Mouse (Mus musculus) inflammation-experienced regulatory T-cells, adult 6 months (primary cell): ENCODE results near the gene Clic1. TPM values are rescaled to one million over a fixed set of nuclear protein-coding genes. Genes with fewer than 3 reads are reported as not detected.

Experiments used
- ATAC-seq: one replicate; pipeline ENCODE4 v1.8.0; 2017
- polyA plus RNA-seq, 3 experiments: library from polyadenylated mRNA; unstranded; fragments of 100-300 nt; shearing (Covaris generic); gene quantifications; one replicate each; pipeline ENCODE4 v1.2.1; 2017

Clic1 gene
- polyA plus RNA-seq, 3 experiments from 2014 or later, result 487 to 766 (median 514) TPM

DNA sequence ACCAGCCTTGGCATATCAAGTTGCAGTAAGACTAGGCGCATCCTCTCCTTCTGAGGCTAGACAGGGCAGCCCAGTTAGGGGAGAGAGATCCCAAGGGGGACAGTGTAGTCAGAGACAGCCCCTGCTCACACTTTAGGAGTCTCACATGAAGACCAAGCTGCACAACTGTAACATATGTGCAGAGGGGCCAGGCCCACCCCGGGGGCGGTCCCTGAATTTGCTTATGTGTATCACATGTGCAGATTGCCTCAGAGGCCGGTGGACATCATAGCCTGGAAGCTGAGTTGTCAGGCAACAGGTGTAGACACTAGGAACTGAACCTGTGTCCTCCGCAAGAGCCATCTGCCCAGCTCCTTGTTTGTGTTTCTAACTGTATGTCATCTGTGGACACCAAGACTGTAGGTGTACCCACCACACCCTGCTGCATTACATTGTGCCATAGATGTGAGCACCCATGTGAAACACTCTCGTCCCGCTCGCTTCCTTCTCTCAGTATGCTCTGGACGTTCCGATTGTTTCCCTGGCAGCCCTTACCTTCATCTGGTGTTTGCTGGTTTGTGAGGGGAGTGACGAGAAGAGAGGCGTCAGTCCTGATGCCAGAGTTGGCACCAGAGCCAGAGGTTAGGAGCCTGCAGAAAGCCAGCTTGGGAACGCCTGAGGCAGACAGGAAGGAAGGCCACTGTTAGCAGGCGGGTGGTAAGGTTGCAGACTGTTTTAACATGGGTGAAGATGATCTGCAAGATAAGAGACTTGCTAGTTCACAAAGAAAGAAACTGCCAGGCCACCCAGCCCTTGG lies 42.8 kb downstream of the Clic1 start:
- ATAC-seq, result no peak

DNA sequence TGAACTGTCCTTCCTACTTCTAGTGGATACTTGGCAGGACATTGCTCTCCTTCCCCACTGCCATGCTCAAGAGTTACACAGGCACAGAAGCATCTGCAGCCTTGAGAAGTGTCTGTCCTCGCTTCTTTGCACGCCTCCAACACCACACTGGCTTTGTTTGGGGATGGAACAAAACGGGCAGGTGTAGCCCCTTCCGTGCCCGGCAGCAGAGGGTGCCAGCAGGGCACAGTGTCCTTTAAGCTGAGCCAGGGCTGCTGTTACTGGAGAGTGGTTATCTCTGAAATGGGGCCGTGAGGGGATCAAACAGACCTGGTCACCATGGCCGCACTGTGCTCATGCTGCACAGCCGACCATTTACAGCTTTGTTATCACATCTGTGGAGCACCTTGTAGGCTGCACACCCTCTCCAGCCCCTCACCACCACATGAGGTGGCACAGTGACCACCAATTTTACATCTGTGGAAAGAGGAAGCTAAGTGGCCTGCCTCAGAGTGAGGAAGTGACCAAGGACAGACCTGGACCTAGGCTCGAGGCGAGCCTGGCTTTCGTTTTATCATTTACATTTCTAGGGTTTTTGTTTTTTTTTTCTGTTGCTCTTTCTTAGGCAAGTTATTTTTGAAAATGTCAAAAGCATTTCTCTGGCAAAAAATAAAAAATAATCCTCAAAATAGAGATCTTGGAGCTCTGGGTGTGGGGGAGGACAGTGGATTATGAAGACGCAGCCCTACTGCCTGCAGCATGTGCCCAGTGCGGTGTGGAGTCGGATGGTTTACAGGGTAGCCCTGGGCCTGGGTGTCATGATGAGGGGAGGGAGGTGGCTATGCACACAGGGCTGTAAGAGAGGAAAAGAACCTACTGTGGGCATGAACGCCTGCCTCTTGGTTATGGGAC lies 45.0 kb downstream of the Clic1 start:
- ATAC-seq, result no peak

DNA sequence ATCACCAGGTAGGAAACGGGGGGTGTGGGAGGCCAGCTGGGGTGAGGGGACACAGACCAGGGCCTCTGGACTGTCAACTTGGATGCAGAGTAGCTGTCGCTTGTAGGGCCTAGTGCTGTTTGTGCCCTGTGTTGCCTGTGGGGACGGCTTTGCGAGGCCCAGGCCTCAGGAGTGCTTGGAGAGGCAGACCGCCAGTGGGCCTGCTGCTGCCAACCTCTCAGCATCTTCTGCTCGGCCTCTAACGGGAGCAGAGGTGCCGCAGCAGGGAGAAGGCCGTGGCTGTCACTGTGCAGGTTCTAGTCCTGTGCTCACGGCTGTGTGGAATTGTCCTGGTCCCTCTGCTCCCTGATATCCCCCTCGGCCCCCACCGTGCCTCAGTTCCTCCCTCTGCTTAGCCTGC lies 46.8 kb downstream of the Clic1 start:
- no peak for ATAC-seq

DNA sequence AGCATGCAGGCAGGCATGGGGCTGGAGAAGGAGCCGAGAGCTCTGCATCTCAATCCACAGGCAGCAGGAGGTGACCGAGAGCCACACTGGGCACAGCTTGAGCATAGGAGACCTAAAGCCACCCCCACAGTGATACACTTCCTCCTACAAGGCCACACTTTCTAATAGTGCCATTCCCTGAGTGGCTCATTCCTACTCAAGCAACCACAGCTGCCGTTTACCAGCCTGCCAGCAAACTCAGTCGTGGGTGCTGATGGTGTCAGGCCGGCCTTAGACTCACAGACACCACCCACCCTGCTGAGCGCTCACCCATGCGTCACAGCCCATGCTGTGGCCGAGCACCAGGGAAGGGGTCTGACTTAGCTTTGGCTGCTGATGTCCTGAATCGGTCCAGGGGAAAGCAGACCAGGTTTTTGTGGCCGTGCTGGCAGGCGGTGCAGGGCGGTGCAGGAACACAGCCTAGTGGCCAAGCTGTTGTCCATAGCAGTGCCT lies 47.4 kb downstream of the Clic1 start:
- ATAC-seq, result no peak

DNA sequence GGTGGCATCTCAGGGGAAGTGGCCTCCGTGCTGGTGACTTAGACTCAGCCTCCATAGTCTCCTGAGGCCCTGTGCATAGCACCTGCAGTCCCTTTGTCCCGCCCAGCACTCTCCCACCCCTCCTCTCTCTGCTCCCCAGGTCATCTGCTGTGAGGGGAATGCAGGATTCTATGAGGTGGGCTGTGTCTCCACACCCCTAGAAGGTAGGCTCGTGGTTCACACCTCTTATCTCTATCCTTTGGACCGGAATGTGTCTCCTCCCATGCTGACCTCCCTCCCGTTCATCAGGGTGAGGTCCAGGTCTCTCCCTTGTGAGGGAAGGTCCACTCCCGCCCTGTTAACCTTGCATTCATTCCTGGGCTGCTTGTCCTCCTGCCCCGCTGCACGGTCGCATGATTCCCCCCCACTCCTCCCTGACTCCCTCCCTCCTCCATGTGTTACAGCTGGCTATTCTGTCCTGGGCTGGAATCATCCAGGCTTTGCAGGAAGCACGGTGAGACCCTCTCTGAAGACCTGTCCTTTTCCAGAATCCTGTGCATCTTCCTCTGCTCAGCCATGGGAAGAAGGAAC lies 50.5 kb downstream of the Clic1 start:
- ATAC-seq, result no peak

DNA sequence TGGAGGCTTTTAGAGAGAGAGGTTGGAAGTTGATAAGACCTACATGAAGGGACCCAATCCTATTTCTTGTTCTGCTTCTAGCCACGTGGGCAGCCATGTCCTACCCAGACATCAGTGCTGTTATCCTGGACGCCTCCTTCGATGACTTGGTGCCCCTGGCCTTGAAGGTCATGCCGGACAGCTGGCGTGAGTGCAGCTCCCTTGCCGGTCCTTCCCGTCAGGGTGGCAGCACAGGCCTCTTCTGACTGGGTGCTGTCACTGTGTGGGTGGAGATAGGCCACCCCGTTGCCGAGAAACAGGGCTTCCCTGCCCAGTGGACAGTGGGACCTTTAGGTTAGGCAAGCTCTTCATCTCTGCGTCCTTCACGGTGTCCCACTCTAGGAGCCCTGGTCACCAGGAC lies 51.4 kb downstream of the Clic1 start:
- ATAC-seq, result no peak

DNA sequence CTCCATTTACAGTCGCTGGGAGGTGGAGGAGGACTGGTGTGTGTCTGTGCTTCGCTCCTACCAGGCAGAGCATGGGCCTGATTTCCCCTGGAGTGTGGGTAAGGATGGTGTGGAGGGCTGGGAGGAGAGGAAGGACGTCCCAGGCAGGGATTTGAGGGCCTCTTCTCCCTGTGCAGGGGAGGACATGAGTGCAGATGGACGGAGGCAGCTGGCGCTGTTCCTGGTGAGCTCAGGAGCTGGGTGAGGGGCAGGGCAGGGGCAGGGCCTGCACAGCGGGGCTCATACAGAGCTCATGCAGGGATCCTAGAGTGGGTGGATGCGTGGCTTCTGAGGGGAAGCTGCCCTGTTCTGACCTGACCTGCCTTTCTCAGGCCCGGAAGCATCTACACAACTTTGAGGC lies 52.5 kb downstream of the Clic1 start:
- ATAC-seq, result no peak

DNA sequence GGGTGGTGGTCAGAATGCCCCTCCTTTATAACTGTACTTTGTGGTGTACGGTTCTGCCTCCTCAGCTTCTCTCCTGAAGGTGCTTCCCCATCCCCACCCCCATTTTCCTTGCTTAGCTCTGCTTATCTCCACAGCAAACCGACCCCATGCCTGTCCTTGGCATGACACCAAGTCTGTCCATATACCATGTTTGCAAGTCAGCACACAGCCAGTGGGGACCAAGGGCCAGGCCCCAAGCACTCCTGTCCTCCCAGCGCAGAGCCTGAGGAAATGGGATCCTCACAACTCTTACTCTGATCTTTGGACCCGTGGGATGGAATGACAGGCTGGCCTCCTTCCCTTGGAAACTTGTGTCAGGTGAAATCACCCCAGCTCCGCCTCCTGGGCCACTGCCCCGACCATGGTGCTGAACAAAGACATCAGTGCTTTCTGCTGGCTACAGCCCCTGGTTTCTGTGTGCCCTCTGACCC lies 53.5 kb downstream of the Clic1 start:
- no peak for ATAC-seq

DNA sequence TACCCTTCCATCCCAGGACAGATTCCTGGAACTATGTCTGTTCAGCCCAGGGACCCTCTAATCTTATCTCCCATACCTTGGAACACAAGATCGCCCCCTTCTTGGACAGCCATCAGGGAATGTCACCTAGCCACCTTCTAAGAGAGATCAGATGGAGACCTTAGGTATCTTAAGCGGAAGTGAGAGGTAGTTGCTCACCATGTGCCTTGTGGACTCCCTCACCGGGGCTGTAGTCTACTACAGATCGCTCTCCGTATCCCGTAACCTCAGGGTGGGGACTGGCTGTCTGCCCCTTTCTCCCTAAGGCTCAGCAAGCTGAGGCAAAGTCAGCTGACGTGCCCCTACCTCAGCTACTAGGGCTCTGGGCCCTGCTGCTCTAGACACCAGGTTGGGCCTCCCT lies 54.3 kb downstream of the Clic1 start:
- ATAC-seq, result no peak

DNA sequence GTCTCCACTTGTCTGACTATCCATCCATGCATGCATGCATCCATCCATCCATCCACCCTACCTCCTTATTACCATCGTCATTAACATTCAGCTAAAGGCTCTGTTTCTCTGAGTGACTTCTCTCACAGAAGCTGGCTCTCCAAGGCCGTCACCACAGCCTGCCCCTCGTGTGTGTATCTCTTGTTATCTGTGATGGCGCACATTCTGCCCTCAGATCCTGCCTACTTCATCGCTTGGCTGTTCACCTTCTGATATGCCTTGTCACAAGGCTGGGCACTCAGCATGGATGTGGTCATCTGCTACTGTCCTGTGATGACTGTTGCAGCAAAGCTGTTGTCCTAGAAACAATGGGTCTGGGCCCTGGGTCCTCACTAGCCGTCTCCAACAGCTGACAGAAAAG lies 55.0 kb downstream of the Clic1 start:
- ATAC-seq, result no peak

DNA sequence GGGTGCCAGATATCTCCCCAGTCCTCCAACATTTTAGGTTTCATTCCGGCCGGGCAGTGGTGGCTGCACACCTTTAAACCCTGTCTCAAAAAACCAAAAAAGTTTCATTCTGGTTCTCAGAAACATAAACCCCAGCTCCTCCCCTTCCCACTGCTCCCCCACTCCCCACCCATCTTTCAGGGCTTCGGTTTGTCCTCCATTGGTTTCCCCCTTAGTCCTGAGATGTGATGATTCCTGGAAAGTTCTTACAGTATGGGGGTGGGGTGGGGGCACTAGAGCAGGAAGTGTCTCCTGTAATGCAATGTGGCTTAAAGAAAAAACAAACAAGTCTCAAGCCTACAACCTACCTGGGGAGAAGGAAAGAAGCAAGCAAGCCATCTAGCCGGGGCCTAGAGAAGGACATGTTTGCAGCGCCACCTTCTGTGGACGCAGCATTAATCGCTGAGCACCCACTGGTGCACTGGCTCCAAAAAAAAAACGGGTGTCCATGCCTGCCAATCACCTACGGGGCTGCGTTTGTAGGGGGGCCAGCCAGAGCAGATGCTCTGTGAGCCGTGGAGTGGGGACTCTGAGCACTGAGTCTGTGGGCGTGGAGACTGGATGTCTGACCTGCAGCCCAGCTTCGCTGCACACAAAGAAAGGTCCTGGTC lies 56.1 kb downstream of the Clic1 start:
- ATAC-seq, result no peak

DNA sequence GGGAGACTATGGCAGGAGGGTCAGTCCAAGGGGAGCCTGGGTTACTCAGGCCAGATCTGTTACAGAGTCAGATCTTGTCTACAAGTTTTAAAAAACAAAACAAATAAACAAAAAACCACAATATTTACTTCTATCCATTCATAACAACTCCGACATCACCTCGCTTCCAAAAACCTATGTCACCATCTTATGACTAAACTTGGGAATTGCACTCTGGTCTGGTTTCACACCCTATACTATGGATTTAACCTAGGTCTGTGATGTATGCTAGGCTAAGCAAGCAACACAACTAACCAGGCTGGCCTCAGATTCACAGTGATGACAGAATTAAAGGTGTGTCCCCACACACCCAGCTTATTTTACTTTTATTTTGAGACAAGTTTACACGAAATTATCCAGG lies 56.8 kb downstream of the Clic1 start:
- ATAC-seq, result no peak

DNA sequence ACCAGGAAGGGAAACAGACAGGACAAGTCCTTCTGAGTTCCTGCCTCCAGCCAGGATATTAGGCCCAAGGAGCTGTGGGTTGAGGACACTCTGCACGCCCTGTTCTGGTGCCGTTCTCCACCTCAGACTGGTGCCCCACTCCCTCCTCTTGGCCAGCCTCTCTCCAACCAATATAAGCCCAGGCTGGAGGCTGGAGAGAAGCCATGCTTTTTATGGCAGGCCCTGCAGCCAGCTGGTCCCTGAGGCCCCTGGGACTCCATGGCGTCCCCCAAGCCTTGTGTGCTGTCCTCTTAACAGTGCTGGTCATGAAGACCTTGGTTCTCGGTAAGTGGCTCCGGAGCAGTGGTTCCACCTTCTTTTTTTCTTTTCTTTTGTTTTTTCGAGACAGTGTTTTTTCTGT lies 58.3 kb downstream of the Clic1 start, which contains the start of gene Ly6g5c:
TSS of gene Ly6g5c (plus strand) at position 183 of the 400 bp plus-strand sequence.
- no peak for ATAC-seq

Other genes with a start within 250 kb of the Clic1 start
- gene Cyp21a1, start 245.4 kb upstream of the Clic1 start, polyA plus RNA-seq, result not detected
- gene Stk19, start 213.0 kb upstream of the Clic1 start, polyA plus RNA-seq, result 10 to 100 TPM; 30.4 to 44.5 (median 37.2) TPM
- 10 to 100 TPM; 23.9 to 29.0 (median 27.1) TPM for gene Dxo, start 212.9 kb upstream of the Clic1 start, polyA plus RNA-seq
- 10 to 100 TPM; 28.6 to 34.2 (median 33.7) TPM for gene Skiv2l, start 199.8 kb upstream of the Clic1 start, polyA plus RNA-seq
- gene Nelfe, start 199.6 kb upstream of the Clic1 start, polyA plus RNA-seq, result 10 to 100 TPM; 40.1 to 65.0 (median 47.0) TPM
- gene Cfb, start 187.4 kb upstream of the Clic1 start, polyA plus RNA-seq, result 1 to 10 TPM in 1 of 3 experiments, under 1 TPM in 2; 0.24 to 2.6 (median 0.37) TPM
- not detected for gene Zbtb12, start 170.5 kb upstream of the Clic1 start, polyA plus RNA-seq
- gene Gm20547, start 167.9 kb upstream of the Clic1 start, polyA plus RNA-seq, result under 1 TPM in 1 of 3 experiments, not detected in 2; 0.26 TPM
- 1 to 10 TPM in 1 of 3 experiments, not detected in 2; 1.4 TPM for gene C2, start 151.7 kb upstream of the Clic1 start, polyA plus RNA-seq
- gene Ehmt2, start 151.5 kb upstream of the Clic1 start, polyA plus RNA-seq, result 10 to 100 TPM; 27.1 to 32.6 (median 29.4) TPM
- not detected for gene Slc44a4, start 135.5 kb upstream of the Clic1 start, polyA plus RNA-seq
- gene Neu1, start 118.7 kb upstream of the Clic1 start, polyA plus RNA-seq, result 10 to 100 TPM; 12.8 to 28.2 (median 27.6) TPM
- gene Hspa1b, start 90.7 kb upstream of the Clic1 start, polyA plus RNA-seq, result under 1 TPM; 0.53 to 0.85 (median 0.80) TPM
- gene Gm20481, start 80.1 kb upstream of the Clic1 start, polyA plus RNA-seq, result under 1 TPM in 1 of 3 experiments, not detected in 2; 0.94 TPM
- gene Hspa1a, start 77.8 kb upstream of the Clic1 start, polyA plus RNA-seq, result 1 to 10 TPM in 2 of 3 experiments, under 1 TPM in 1; 0.74 to 2.3 (median 1.1) TPM
- gene Hspa1l, start 77.3 kb upstream of the Clic1 start, polyA plus RNA-seq, result not detected
- 10 to 100 TPM; 37.7 to 67.4 (median 40.0) TPM for gene Lsm2, start 68.1 kb upstream of the Clic1 start, polyA plus RNA-seq
- gene Vars, start 49.0 kb upstream of the Clic1 start, polyA plus RNA-seq, result 10 to 100 TPM; 27.2 to 30.9 (median 30.8) TPM
- under 1 TPM in 2 of 3 experiments, not detected in 1; 0.10 to 0.28 TPM for gene Vwa7, start 33.4 kb upstream of the Clic1 start, polyA plus RNA-seq
- gene Sapcd1, start 21.9 kb upstream of the Clic1 start, polyA plus RNA-seq, result 1 to 10 TPM in 2 of 3 experiments, under 1 TPM in 1; 0.54 to 2.6 (median 1.4) TPM
- gene Msh5, start 3.2 kb upstream of the Clic1 start, polyA plus RNA-seq, result 1 to 10 TPM; 1.3 to 1.4 (median 1.4) TPM
- 1 to 10 TPM in 2 of 3 experiments, under 1 TPM in 1; 0.91 to 3.0 (median 1.3) TPM for gene Ddah2, start 9.1 kb downstream of the Clic1 start, polyA plus RNA-seq
- gene Ly6g6c, start 15.4 kb downstream of the Clic1 start, polyA plus RNA-seq, result not detected
- not detected for gene Mpig6b, start 16.2 kb downstream of the Clic1 start, polyA plus RNA-seq
- not detected for gene Ly6g6e, start 26.9 kb downstream of the Clic1 start, polyA plus RNA-seq
- gene Ly6g6d, start 28.1 kb downstream of the Clic1 start, polyA plus RNA-seq, result not detected
- gene Ly6g6f, start 35.6 kb downstream of the Clic1 start, polyA plus RNA-seq, result not detected
- gene Abhd16a, start 39.3 kb downstream of the Clic1 start, polyA plus RNA-seq, result 10 to 100 TPM; 22.3 to 26.3 (median 25.6) TPM
- not detected for gene Ly6g5c, start 58.3 kb downstream of the Clic1 start, polyA plus RNA-seq
- 1 to 10 TPM; 1.9 to 8.9 (median 3.9) TPM for gene Ly6g5b, start 65.5 kb downstream of the Clic1 start, polyA plus RNA-seq
- 10 to 100 TPM; 57.1 to 87.4 (median 74.3) TPM for gene Gpank1, start 71.5 kb downstream of the Clic1 start, polyA plus RNA-seq
- gene Csnk2b, start 72.1 kb downstream of the Clic1 start, polyA plus RNA-seq, result 100 to 1,000 TPM; 246 to 346 (median 344) TPM
- 10 to 100 TPM; 20.0 to 27.1 (median 25.1) TPM for gene D17H6S53E, start 76.4 kb downstream of the Clic1 start, polyA plus RNA-seq
- not detected for gene Apom, start 82.1 kb downstream of the Clic1 start, polyA plus RNA-seq
- gene Bag6, start 85.2 kb downstream of the Clic1 start, polyA plus RNA-seq, result 10 to 100 TPM; 25.4 to 33.8 (median 29.1) TPM
- 100 to 1,000 TPM in 1 of 3 experiments, 10 to 100 TPM in 2; 47.1 to 105 (median 47.2) TPM for gene Prrc2a, start 114.9 kb downstream of the Clic1 start, polyA plus RNA-seq
- 1 to 10 TPM in 2 of 3 experiments, under 1 TPM in 1; 0.79 to 5.4 (median 2.1) TPM for gene Aif1, start 126.1 kb downstream of the Clic1 start, polyA plus RNA-seq
- 10 to 100 TPM in 1 of 3 experiments, 1 to 10 TPM in 2; 6.4 to 11.2 (median 8.8) TPM for gene Lst1, start 138.5 kb downstream of the Clic1 start, polyA plus RNA-seq
- gene Ltb, start 144.5 kb downstream of the Clic1 start, polyA plus RNA-seq, result 100 to 1,000 TPM; 112 to 242 (median 186) TPM
- gene Tnf, start 152.0 kb downstream of the Clic1 start, polyA plus RNA-seq, result 10 to 100 TPM; 20.9 to 28.8 (median 24.9) TPM
- gene Lta, start 155.4 kb downstream of the Clic1 start, polyA plus RNA-seq, result 100 to 1,000 TPM in 1 of 3 experiments, 10 to 100 TPM in 2; 34.4 to 113 (median 95.2) TPM
- gene Gm16181, start 170.9 kb downstream of the Clic1 start, polyA plus RNA-seq, result under 1 TPM in 2 of 3 experiments, not detected in 1; 0.67 to 0.68 TPM
- 1 to 10 TPM; 4.6 to 7.2 (median 5.9) TPM for gene Atp6v1g2, start 183.7 kb downstream of the Clic1 start, polyA plus RNA-seq
- gene Nfkbil1, start 185.8 kb downstream of the Clic1 start, polyA plus RNA-seq, result 1 to 10 TPM; 1.7 to 3.3 (median 1.9) TPM
- gene Ddx39b, start 191.8 kb downstream of the Clic1 start, polyA plus RNA-seq, result 100 to 1,000 TPM; 194 to 276 (median 261) TPM
- gene H2-D1, start 212.8 kb downstream of the Clic1 start, polyA plus RNA-seq, result 1,000 to 10,000 TPM; 4,089 to 4,363 (median 4,119) TPM